Mouse (Mus musculus): ENCODE results near the gene Prpf19. TPM values are rescaled to one million over a fixed set of nuclear protein-coding genes. Genes with fewer than 3 reads are reported as not detected.

The Prpf19 gene
- polyA plus RNA-seq (2015; fragmentation: Nextera tagmentation; extraction: Ambion mirVana): 18.9 and 19.7 TPM in 2 replicates

DNA sequence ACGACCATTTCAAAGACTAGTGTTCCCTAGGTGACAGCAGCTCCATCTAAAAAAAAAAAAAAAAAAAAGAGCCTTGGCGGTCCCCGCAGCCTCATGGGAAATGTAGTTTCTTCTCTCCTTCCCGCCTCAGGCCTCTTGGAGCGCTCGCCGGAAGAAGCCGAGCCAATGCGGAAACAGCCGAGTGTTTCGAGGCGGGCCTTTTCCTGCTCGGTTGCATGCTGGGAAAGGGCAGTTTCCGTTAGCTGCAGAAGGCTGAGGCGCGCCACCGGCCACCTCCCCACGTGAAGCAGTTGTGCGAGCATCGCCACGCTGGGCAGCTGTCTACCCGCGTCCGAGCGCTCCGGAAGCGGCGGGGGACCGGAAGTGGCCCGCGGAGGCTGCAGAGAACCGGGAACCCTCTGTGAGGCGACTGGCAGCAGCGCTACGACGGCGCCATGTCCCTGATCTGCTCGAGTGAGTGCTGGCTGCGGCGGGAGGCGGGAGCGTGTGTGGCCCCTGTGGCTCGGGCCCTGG lies at the start of gene Prpf19:
Gene Prpf19 (plus strand): TSS at position 216 of the 513 bp plus-strand sequence.
- under 1% methylated on average over 43 of the region's 43 CpGs for WGBS (ENCODE audit: insufficient replicate concordance)
- Histone ChIP-seq H3K9me3 (replicated peaks) (no peaks in the 10 kb centered on the region), H3K36me3 (peaks cover 30% of the 10 kb centered on the region), H3K27ac (peak within 1 kb of the TSS; percentile 86), H3K4me2 (peak within 1 kb of the TSS; percentile 95), H3K4me1 (replicated peaks) (peaks cover 33% of the 10 kb centered on the region), H3K27me3 (no peaks in the 10 kb centered on the region), H3K9ac (peak within 1 kb of the TSS; percentile 91), H3K4me3 (replicated peaks) (peak within 1 kb of the TSS; percentile 80)
- DNase-seq: peak; percentile 95
- peak; percentile 94 for ATAC-seq (ENCODE audit: low read depth)

DNA sequence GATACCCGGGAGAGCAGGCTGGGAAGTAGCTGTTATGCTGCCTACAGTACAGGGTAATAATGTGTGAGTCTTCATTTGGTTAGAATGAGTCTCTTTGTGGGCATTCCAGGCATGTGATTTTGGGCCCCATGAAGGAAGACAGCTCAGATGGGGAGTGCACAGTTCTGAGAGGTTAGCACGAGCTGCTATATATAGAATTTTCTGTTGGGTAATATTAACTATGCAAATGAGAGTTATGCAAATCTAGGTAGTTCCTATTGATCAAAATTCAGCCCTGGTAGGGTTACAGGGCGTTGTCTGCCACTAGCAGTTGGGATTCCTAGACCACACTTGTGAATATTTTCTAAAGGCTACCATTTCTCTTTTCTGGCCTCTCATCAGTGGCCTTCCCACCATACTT lies 49.6 kb upstream of the Prpf19 start:
- ATAC-seq (ENCODE audit: low read depth) (no peak), DNase-seq (no peak)
- 48% methylated on average over 3 of the region's 3 CpGs for WGBS (ENCODE audit: insufficient replicate concordance)
- peaks cover 28% of the 10 kb centered on the region for H3K27me3 ChIP-seq
- H3K4me2 ChIP-seq: no peak overlapping the region
- H3K36me3 ChIP-seq: no peaks in the 10 kb centered on the region
- H3K4me1 ChIP-seq (replicated peaks): no peaks in the 10 kb centered on the region
- H3K9ac ChIP-seq: no peak overlapping the region
- no peak overlapping the region for H3K27ac ChIP-seq
- no peaks in the 10 kb centered on the region for H3K9me3 ChIP-seq (replicated peaks)
- no peak overlapping the region for H3K4me3 ChIP-seq (replicated peaks)

DNA sequence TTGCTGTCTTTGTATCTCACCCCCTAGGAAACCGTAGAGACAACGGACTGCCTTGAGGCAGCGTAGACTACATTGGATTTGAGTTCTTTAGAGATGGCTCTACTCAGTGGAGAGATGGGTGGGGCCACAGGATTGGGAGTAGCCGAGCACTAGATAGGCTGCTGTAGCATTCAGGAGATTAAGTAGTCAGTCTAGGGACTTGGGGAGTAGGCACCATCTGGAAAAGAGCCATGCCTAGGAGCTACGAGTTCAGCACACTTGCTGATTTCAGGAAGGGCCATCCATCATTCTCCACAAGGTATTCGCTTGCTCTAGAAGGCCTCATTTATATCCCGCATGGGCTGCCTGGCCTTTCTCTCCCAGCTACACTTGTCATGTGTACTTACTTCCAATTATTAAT lies 48.9 kb upstream of the Prpf19 start:
- H3K4me2 ChIP-seq: no peak overlapping the region
- no peak overlapping the region for H3K9ac ChIP-seq
- H3K4me3 ChIP-seq (replicated peaks): no peak overlapping the region
- H3K36me3 ChIP-seq: no peaks in the 10 kb centered on the region
- WGBS (ENCODE audit: insufficient replicate concordance): 64% methylated on average over 7 of the region's 7 CpGs
- no peaks in the 10 kb centered on the region for H3K9me3 ChIP-seq (replicated peaks)
- no peak for ATAC-seq (ENCODE audit: low read depth)
- no peaks in the 10 kb centered on the region for H3K4me1 ChIP-seq (replicated peaks)
- no peak for DNase-seq
- peaks cover 26% of the 10 kb centered on the region for H3K27me3 ChIP-seq
- no peak overlapping the region for H3K27ac ChIP-seq

DNA sequence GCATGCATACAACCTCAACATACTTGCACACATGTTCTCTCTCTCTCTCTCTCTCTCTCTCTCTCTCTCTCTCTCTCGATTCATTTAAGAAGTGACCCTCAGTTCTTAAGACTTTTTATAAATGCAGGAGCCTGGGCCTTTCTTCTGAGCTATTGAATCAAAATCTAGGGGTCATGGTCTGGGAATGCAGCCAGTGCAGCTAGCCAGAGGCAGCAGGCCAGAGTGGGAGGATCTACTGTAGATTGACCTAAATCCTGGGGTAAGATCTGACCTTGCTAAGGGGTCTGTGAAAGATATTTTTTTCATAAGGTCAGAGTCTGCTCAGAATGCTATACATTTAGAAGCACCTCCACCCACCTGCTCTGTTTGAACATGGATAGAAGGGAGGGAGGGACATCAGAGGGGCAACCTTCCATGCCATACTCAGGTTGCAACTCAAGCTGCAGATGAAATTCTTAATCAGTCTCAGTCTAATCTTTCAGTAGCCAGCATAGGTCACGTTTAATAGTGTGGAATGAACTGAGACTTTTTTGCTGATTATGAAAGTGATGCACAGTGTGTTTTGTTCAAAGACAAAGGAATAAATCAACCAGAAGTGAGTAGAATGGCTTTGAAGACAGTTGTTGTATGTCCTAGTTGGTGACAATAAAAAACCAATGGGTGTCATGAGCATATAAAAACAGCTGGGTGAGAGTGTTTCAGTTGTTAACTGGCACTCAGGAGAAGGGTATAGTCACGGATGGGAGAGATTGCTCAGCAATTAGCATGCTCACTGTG lies 47.5 kb upstream of the Prpf19 start:
- WGBS (ENCODE audit: insufficient replicate concordance): 46% methylated on average over 3 of the region's 3 CpGs
- ATAC-seq (ENCODE audit: low read depth) (no peak), DNase-seq (no peak)
- Histone ChIP-seq H3K9ac (no peak overlapping the region), H3K27ac (no peak overlapping the region), H3K27me3 (peaks cover 19% of the 10 kb centered on the region), H3K9me3 (replicated peaks) (no peaks in the 10 kb centered on the region), H3K4me1 (replicated peaks) (no peaks in the 10 kb centered on the region), H3K4me2 (no peak overlapping the region), H3K4me3 (replicated peaks) (no peak overlapping the region), H3K36me3 (no peaks in the 10 kb centered on the region)

DNA sequence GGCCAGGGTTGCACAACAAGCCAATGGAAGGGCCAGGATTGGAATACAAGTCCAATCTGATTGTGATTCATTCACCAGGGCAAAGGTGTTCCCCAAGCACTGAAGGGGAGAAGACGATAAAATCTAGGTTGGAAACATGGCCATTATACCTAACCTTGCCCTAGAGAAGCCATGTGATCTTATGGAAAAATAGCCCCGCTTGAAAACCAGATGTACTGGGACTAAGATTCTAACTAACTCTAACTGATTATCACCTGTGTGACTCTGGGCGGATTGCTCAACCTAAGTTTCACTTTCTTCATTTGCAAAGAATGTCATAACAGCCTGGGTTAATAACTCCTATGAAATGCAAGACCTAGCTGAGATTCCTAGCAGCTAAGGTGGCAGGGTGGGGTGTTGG lies 39.6 kb upstream of the Prpf19 start:
- 59% methylated on average over 3 of the region's 3 CpGs for WGBS (ENCODE audit: insufficient replicate concordance)
- Histone ChIP-seq H3K36me3 (no peaks in the 10 kb centered on the region; the same call in 1 of the 2 replicates), H3K4me2 (no peak overlapping the region), H3K27ac (no peak overlapping the region), H3K9me3 (replicated peaks) (no peaks in the 10 kb centered on the region), H3K27me3 (0 out of 2 replicates have a peak, but pooled peaks cover 2% of the 10 kb centered on the region), H3K4me3 (replicated peaks) (no peak overlapping the region), H3K4me1 (replicated peaks) (no peaks in the 10 kb centered on the region), H3K9ac (no peak overlapping the region)
- ATAC-seq (ENCODE audit: low read depth) (no peak), DNase-seq (no peak)

DNA sequence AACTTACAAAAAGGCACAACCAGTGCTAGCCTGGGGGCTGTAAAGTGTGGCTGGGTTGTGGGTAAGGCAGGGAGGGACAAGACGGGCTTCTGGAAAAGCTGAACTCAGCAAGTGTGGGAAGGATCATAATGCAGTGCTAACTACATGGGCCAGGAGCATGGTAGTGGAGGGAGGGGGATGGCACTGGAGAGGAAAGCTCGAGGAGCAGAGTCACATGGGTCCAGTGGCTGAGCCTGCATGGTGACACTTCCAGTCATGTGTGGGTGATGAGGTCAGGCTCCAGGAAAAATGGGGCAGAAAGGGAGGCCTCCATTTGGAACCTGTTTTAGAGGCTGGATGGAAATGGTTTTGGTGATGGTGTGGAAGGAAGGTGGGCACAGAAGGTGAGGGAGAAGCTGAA lies 38.5 kb upstream of the Prpf19 start:
- WGBS (ENCODE audit: insufficient replicate concordance): 35% methylated on average over 2 of the region's 2 CpGs
- H3K27ac ChIP-seq: no peak overlapping the region
- no peaks in the 10 kb centered on the region for H3K4me1 ChIP-seq (replicated peaks)
- no peak for DNase-seq
- no peak for ATAC-seq (ENCODE audit: low read depth)
- no peaks in the 10 kb centered on the region; the same call in 1 of the 2 replicates for H3K36me3 ChIP-seq
- no peaks in the 10 kb centered on the region for H3K9me3 ChIP-seq (replicated peaks)
- no peak overlapping the region for H3K4me2 ChIP-seq
- H3K9ac ChIP-seq: no peak overlapping the region
- H3K4me3 ChIP-seq (replicated peaks): no peak overlapping the region
- 0 out of 2 replicates have a peak, but pooled peaks cover 2% of the 10 kb centered on the region for H3K27me3 ChIP-seq

DNA sequence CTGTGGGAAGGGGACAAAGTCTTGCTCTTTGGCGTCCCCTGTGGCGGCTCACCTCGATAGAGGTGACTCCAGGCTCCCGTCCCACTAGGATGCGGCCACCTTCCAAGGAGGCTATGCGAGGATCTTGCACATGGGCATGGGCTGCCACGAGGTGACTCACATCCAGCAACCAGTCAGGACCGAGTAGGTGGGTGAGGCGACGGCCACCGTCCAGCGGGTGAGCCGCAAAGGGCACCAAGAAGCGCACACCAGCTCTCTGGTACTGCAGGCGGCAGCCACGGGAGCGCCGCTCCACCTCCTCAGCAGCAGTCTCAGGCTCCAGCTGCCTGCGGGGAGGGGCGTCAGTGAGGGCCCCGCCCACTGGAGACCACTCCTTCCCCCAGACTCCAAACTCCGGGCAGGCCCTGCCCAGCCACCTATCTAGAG lies 34.9 kb upstream of the Prpf19 start:
- no peaks in the 10 kb centered on the region for H3K4me1 ChIP-seq (replicated peaks)
- ATAC-seq (ENCODE audit: low read depth) (no peak), DNase-seq (no peak)
- no peaks in the 10 kb centered on the region for H3K27me3 ChIP-seq
- no peaks in the 10 kb centered on the region for H3K9me3 ChIP-seq (replicated peaks)
- H3K4me2 ChIP-seq: no peak overlapping the region
- peaks cover 5% of the 10 kb centered on the region for H3K36me3 ChIP-seq
- H3K9ac ChIP-seq: no peak overlapping the region
- no peak overlapping the region for H3K4me3 ChIP-seq (replicated peaks)
- 43% methylated on average over 22 of the region's 22 CpGs for WGBS (ENCODE audit: insufficient replicate concordance)
- no peak overlapping the region for H3K27ac ChIP-seq

DNA sequence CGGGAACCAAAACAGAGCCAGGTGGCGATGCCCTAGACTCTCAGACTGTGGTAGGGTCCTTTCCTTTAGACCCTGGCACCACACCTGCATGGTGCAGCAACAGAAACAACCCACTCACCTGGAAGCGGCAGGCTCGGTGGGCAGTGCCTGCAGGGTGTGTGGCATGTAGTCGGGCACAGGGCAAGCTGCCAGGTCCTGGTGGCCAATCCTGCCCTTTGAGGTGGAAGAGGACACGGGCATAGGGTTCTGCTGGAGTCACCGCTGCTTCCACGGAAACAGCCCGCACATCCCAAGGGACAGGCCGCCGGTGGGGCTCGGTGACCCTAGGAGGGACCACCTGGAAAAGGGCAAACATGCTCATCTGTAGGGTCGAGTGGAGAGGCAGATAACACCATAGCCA lies 28.7 kb upstream of the Prpf19 start:
- 75% methylated on average over 13 of the region's 13 CpGs for WGBS (ENCODE audit: insufficient replicate concordance)
- DNase-seq (no peak), ATAC-seq (ENCODE audit: low read depth) (no peak)
- H3K9me3 ChIP-seq (replicated peaks): no peaks in the 10 kb centered on the region
- no peak overlapping the region for H3K4me3 ChIP-seq (replicated peaks)
- H3K36me3 ChIP-seq: peaks cover 9% of the 10 kb centered on the region
- H3K9ac ChIP-seq: no peak overlapping the region
- H3K4me2 ChIP-seq: no peak overlapping the region
- no peak overlapping the region for H3K27ac ChIP-seq
- peaks cover 10% of the 10 kb centered on the region for H3K4me1 ChIP-seq (replicated peaks)
- peaks cover 42% of the 10 kb centered on the region for H3K27me3 ChIP-seq

DNA sequence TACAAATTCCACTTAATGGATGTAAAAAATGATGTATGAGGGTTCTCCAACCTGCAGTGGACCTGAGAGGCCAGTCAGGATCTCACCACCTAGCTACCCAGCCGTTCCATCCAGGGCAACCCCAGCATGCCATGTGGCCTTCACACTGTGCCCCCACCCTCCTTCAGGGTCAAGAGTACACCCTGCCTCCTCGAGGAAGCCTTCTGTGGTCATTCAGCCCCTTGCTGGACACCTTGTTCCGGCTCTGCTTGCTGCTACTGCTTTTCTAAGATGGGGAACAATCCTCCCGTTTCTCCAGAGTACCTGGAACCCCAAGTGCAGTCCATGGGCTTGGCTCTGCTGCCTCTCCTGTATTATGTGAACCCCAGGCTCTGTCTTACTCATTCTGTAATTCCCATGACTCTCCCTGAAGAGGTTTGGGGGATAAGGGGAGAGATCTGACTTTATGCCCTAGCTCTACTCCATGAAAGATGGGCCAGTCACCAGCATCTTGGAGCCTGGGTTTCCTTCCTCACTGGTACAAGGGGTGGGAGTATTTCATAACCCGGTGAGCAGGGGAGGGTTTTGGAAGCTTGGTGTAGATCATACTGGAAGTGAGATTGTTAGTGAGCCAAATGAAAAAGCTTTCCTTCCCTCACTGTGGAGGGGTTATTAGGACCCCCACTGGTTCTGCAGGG lies 26.9 kb upstream of the Prpf19 start:
- peak overlapping the region; percentile 54 for H3K4me3 ChIP-seq (replicated peaks)
- peak overlapping the region; percentile 61 for H3K4me2 ChIP-seq
- H3K9ac ChIP-seq: no peak overlapping the region
- H3K4me1 ChIP-seq (replicated peaks): peaks cover 10% of the 10 kb centered on the region
- no peaks in the 10 kb centered on the region for H3K9me3 ChIP-seq (replicated peaks)
- DNase-seq: no peak
- H3K27me3 ChIP-seq: peaks cover 42% of the 10 kb centered on the region
- no peak for ATAC-seq (ENCODE audit: low read depth)
- H3K27ac ChIP-seq: no peak overlapping the region
- H3K36me3 ChIP-seq: peaks cover 23% of the 10 kb centered on the region
- WGBS (ENCODE audit: insufficient replicate concordance): 34% methylated on average over 5 of the region's 5 CpGs

DNA sequence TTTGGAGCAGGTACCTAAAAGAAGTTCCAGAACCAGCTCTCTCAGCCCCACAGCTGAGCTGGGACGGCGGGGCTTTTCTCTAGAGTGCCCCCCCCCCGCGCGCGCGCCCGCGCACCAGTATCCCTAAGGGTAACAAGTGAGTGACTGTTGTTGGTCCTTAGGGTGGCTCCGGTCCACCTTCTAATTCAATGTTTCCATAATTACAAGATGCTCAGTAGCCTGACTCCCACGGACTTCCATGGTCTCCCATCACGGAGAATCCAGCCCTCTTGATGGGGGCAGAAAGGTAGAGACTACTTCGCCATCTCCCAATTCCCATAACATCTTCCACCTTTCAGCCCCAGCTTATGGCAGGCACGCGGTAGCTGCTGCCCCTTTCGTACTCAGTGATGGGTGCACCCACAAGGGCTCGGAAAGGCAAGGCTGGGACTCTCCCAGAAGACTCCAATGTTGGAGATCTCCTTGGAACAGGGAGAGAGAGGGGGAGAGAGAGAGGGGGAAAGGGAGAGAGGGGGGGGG lies 26.3 kb upstream of the Prpf19 start:
- peaks cover 24% of the 10 kb centered on the region for H3K36me3 ChIP-seq
- peak overlapping the region; percentile 61 for H3K4me2 ChIP-seq
- H3K9ac ChIP-seq: no peak overlapping the region
- no peak for DNase-seq
- H3K9me3 ChIP-seq (replicated peaks): no peaks in the 10 kb centered on the region
- H3K4me3 ChIP-seq (replicated peaks): peak overlapping the region; percentile 54
- H3K27ac ChIP-seq: no peak overlapping the region
- peaks cover 10% of the 10 kb centered on the region for H3K4me1 ChIP-seq (replicated peaks)
- 3% methylated on average over 17 of the region's 17 CpGs for WGBS (ENCODE audit: insufficient replicate concordance)
- ATAC-seq (ENCODE audit: low read depth): no peak
- peaks cover 42% of the 10 kb centered on the region for H3K27me3 ChIP-seq

DNA sequence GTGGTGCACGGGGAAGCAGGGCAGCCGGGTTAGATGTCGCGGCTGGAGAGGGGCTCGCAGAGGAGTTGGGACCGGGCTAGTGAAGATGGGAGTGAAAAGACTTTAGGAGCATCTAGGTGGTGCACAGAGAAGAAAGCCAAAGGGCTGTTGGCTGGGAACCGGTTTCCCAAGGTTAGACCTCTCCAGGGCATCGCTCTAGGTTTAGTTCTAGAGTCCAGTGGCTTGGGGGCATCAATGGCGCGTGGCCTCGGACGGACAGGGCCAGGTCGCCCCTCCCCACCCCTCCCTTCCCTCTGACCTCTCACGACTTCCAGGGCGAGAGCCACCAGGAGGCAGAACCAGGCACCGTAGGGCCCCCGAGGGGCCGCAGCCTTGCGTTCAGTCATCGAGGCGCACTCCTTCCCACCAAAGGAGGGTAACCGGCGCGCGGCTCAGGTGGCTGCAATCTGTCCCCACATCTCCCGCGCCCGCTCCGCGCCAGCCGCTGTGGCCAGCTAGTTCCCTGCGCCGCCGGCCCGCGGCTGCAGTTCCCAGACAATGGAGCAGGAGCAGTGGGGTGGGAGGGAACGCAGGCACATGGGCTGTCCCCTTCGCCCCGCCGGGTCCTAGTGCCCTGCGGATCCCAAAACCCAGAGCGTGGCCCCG lies 25.7 kb upstream of the Prpf19 start:
- Histone ChIP-seq H3K9me3 (replicated peaks) (no peaks in the 10 kb centered on the region), H3K27ac (no peak overlapping the region), H3K36me3 (peaks cover 31% of the 10 kb centered on the region), H3K4me3 (replicated peaks) (peak overlapping the region; percentile 54), H3K27me3 (peaks cover 42% of the 10 kb centered on the region), H3K9ac (peak overlapping the region; percentile 56; the same call in 1 of the 2 replicates), H3K4me1 (replicated peaks) (peaks cover 10% of the 10 kb centered on the region), H3K4me2 (peak overlapping the region; percentile 61)
- WGBS (ENCODE audit: insufficient replicate concordance): under 1% methylated on average over 43 of the region's 43 CpGs
- DNase-seq (no peak), ATAC-seq (ENCODE audit: low read depth) (peak; percentile 77)
